Mouse (Mus musculus) liver, embryonic 14.5 days (tissue): ENCODE measurements at regions not wholly inside any gene's neighbourhood (a gene's known extent, or its start where the extent isn't known, plus 50 kb on each side); places are given as distances from the start of the nearest gene placed in this dataset.

Source experiments
- CTCF ChIP-seq: IDR thresholded peaks from 2 replicates; pipeline ENCODE4 v1.5.1; 2016; ENCODE audit warnings: antibody characterized with exemption, low read depth, control low read depth
- EP300 ChIP-seq: IDR thresholded peaks from 2 replicates; pipeline ENCODE4 v1.6.1; 2016; ENCODE audit warnings: antibody characterized with exemption, low read depth

DNA sequence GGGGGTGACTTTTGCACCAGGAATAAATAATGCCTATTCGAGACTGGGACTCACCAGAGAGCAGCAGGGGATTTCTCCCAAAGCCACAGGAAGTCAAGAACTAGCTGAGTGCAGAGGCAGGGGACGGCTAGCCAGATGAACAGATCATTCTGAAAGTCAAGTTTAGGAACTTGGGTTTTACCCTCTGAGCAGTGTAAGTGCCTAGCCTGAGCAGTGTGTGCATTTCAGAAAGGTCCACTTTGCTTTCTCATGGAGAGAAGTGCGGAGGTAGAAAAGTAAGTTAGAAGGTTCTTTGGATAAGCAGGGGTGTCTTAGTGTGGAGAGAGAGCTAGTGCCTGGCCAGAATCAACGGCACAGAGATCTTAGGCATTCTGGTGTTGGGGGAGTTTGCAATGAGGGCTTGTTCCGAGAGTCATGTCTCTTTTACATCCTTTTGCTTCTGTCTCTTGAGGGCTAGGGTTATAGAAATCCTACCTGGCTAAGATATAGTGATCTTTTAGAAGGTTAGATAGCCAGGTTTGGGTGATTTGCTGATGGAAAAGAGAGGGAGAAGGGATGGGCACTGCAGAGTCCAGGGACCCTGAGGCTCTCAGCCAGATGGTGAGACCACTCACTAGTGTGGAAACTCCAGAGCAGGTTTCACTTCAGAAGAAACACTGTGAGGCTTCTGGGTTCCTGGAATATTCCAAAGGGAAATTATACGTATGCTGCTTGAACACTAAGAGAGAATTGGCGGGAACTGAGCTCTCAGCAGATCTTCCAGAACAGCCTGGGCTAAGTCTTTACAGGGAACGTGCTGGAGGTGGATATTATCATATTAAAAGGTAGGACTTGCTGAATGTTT, 68.8 kb upstream of the Tgfbr2 start:
- TF ChIP-seq CTCF = no peak
- TF ChIP-seq EP300 = no peak
